Mouse (Mus musculus) forebrain, embryonic 13.5 days (tissue): Measurements from ENCODE around the gene Tmem176a. TPM values are rescaled to one million over a fixed set of nuclear protein-coding genes. Genes with fewer than 3 reads are reported as not detected.

Experiments used
- polyA plus RNA-seq: library from polyadenylated mRNA; unstranded; fragments of >200 nt; fragmentation: Nextera tagmentation; extraction: Ambion mirVana; gene quantifications from 2 replicates; pipeline ENCODE4 v1.2.1, GENCODE M21; 2015

The Tmem176a gene
- polyA plus RNA-seq, 1 experiment from 2014 or later = 10.9 TPM

Other genes starting within 250 kb of the Tmem176a start
- gene Repin1, start 247.0 kb upstream of the Tmem176a start, polyA plus RNA-seq = 35.8 and 38.8 TPM in 2 replicates
- 1.7 TPM in 1 of 2 replicates, not detected in the other for gene Gm44965, start 247.0 kb upstream of the Tmem176a start, polyA plus RNA-seq
- gene Zfp775, start 238.9 kb upstream of the Tmem176a start, polyA plus RNA-seq = 13.4 and 13.8 TPM in 2 replicates
- gene AI854703, start 214.2 kb upstream of the Tmem176a start, polyA plus RNA-seq = 3.1 and 5.4 TPM in 2 replicates
- 0.19 and 0.28 TPM in 2 replicates for gene Gimap8, start 193.7 kb upstream of the Tmem176a start, polyA plus RNA-seq
- gene Gimap9, start 164.8 kb upstream of the Tmem176a start, polyA plus RNA-seq = 1.7 and 2.7 TPM in 2 replicates
- gene Gimap4, start 156.4 kb upstream of the Tmem176a start, polyA plus RNA-seq = 1.9 and 2.2 TPM in 2 replicates
- gene Gimap6, start 132.7 kb upstream of the Tmem176a start, polyA plus RNA-seq = 4.8 and 5.1 TPM in 2 replicates
- 0.70 and 0.71 TPM in 2 replicates for gene Gm28053, start 122.3 kb upstream of the Tmem176a start, polyA plus RNA-seq
- gene Gimap7, start 122.3 kb upstream of the Tmem176a start, polyA plus RNA-seq = not detected in 2 replicates
- 3.4 and 4.1 TPM in 2 replicates for gene Gimap1, start 101.9 kb upstream of the Tmem176a start, polyA plus RNA-seq
- 0.91 and 1.1 TPM in 2 replicates for gene Gimap5, start 94.7 kb upstream of the Tmem176a start, polyA plus RNA-seq
- gene Gimap3, start 70.1 kb upstream of the Tmem176a start, polyA plus RNA-seq = not detected in 2 replicates
- 92.1 and 97.6 TPM in 2 replicates for gene Tmem176b, start 577 bp downstream of the Tmem176a start, polyA plus RNA-seq
- gene Aoc1, start 32.0 kb downstream of the Tmem176a start, polyA plus RNA-seq = not detected in 2 replicates
- gene 1600015I10Rik, start 89.0 kb downstream of the Tmem176a start, polyA plus RNA-seq = not detected in 2 replicates
- not detected in 2 replicates for gene Doxl2, start 134.0 kb downstream of the Tmem176a start, polyA plus RNA-seq
- gene Svs1, start 145.9 kb downstream of the Tmem176a start, polyA plus RNA-seq = not detected in 2 replicates
- gene Gpnmb, start 195.6 kb downstream of the Tmem176a start, polyA plus RNA-seq = 0.19 and 0.24 TPM in 2 replicates
- 68.3 and 74.0 TPM in 2 replicates for gene Malsu1, start 232.9 kb downstream of the Tmem176a start, polyA plus RNA-seq